Mouse (Mus musculus) ES-E14 (cell line): Measurements from ENCODE around the gene Acot7.

Experiments
- CHD2 ChIP-seq: IDR thresholded peaks from 2 replicates; pipeline ENCODE4 v1.6.1; 2014; ENCODE audit warnings: mild to moderate bottlenecking, low read depth, low read length, inconsistent platforms
- ZNF384 ChIP-seq: IDR thresholded peaks from 2 replicates; pipeline ENCODE4 v1.6.1; 2012; ENCODE audit warnings: low read depth, low read length, inconsistent platforms

GRCm38 (mm10) chr4:152227749-152228527 is 50.0 kb downstream of the Acot7 start:
- TF ChIP-seq ZNF384 = no peak
- TF ChIP-seq CHD2 = no peak
